Mouse (Mus musculus): Measurements from ENCODE around the gene Lpcat3.

The Lpcat3 gene

GRCm38 (mm10) chr6:124737040-124737439, 74.2 kb downstream of the Lpcat3 start:
- no peak for DNase-seq (ENCODE audit: low read depth, low spot score)

- peak; percentile 64 for DNase-seq (ENCODE audit: low read depth, low spot score)
These were observed 75.7 kb downstream of the Lpcat3 start, which contains the start of gene Ptpn6 for GRCm38 (mm10) chr6:124738511-124739023. Gene Ptpn6 (minus strand): TSS chr6:124738714.

DNA sequence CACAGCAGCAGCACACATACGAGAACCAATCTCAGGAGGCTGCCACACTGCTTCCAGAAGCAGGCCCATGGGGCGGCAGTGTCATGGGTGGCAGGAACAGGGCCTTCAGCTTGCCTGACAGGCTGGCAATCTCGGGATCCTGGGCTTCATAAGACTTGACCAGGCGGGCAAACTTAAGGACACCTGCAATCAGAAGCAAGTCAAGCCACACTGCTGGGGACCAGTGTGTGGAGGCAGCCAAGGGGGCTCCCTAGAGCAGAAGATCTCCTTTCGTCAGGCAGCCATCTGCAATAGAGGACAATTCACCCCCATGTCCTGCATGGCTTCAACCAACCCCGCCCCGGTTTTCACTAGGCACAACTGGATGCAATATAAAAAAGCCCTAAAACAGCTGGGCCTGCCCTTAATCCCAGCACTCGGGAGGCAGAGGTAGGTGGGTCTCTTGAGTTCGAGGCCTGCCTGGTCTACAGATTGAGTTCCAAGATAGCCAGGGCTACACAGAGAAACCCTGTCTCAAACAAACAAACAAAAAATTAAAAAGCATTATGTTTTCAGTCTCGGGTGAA, 76.5 kb downstream of the Lpcat3 start:
- DNase-seq (ENCODE audit: low read depth, low spot score), result no peak

GRCm38 (mm10) chr6:124740211-124740887, 77.5 kb downstream of the Lpcat3 start:
- peak; percentile 84 for DNase-seq (ENCODE audit: low read depth, low spot score)

DNA sequence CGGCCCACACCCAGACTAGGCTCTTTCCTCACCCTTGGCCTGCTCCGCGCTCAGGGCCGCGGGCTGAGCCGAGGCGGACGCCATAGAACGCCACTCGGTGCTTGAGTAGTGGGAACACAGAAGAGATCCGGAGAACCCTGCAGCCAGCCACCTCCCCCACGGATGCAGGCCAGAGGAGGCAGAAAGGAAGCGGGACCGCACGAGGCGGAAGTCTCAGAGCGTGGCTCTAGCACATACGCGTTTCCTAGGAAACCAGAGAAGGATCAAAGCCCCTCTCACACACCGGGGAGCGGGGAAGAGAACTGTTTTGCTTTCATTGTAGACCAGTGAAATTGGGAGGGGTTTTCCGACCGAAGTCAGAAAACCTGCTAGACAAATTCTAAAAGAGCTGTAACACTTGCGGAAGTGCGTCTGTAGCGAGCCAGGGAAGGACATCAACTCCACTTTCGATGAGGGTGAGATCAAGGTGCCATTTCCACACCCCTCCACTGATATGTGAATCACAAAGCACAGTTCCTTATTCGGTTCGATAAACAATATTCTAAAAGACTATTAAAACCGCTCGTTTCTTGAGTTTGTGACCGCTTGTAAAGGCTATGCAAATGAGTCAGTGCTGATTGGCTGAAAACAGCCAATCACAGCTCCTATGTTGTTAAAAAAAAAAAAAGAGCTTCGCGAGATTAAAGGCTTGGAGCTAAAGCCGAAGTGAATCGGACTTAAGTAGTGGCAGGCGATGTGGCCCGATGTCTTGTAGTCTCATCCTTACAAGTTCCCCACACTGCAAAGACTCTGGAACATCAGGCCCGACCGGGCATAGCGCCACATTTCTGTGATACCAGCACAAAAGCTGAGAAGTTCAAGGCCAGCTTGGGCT, 78.3 kb downstream of the Lpcat3 start, which contains the start of gene Grcc10:
TSS of gene Grcc10 (minus strand) at position 487 of the 874 bp plus-strand sequence.
- peak; percentile 95 for DNase-seq (ENCODE audit: low read depth, low spot score)

GRCm38 (mm10) chr6:124741842-124742241, 79.0 kb downstream of the Lpcat3 start:
- DNase-seq (ENCODE audit: low read depth, low spot score), result no peak

- DNase-seq (ENCODE audit: low read depth, low spot score), result no peak
These were observed 80.2 kb downstream of the Lpcat3 start for GRCm38 (mm10) chr6:124742839-124743514.

DNA sequence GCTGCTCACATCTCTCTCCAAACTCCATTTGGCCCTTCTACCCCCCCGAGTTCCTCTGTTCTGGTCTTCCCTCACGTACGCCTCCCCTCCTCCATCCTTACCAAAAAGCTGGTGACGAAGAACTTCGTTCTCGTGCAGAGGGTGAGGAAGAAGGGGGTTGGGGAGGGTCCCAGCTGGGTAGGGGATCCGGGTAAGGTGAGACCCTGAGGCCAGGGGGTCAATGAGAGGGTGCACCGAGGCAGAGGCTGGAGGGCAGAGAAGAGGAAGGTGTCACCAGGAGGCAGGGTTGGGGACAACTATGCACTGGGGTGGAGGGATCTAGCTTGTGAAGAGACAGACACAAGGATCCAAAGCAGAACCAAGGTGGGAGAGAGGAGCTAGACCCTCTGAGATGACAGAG, 80.8 kb downstream of the Lpcat3 start:
- no peak for DNase-seq (ENCODE audit: low read depth, low spot score)

DNA sequence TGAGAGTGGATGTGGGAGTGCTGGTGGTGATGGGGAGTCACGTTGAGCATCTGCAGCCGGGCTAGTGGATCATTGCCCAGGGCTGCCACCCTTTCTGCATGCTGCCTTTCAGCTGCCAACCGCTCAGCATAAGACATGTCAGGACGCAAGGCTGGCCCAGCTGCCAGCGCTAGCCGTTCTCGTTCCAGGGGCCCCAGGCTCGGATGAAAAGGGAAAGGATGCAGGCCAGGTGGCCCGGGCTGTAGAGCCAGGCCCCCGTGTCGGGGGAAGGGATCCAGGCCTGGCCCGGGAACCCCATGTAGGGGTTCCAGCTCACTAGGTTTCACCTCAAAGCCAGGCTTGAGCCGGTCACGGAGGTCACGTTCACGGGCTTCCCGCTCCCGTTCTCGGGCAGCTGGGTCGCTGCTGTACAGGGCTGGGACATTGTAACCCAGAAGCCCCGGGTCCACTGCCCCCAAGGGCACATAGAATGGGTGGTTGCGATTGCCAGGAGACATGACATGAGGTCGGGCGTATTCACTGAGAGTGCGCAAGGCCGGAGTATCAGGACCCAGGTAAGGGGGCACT, 82.0 kb downstream of the Lpcat3 start:
- no peak for DNase-seq (ENCODE audit: low read depth, low spot score)

DNA sequence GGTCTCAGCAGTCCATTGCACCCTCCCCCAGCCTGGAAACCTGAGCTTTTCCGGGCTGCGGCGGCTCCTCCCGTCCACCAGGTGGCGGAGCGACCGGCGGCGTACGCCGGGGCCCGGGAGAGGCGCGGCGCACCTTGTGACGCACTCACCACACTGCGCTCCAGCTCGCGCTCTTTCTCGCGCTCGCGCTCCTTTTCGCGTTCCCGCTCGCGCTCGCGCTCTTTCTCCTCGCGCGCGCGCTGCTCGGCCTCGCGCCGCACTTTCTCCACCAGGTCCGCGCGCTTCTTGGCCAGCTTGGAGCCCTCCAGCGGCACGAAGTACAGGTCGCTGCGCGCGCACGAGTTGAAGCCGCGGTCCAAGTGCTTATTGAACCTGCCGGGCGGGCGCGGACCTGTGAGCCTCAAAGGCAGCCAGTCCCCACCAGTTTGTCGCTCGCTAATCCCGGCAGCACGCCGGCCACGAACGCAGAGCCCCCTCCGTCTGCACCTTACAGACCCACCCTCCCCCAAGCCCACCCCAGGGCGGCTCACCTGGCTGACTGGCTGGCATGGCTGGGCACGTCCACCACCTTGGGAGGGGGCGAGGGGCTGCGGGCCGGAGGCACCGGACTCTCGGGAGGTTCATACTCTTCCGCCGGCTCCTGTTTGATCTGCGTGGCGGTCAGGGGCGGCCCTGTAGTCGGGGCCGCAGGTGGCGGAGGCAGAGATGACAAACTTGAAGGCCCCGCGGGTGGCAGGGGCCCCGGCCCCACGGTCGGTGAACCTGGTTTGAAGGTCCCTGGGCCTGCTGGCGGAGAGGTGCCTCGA, 82.9 kb downstream of the Lpcat3 start:
- DNase-seq (ENCODE audit: low read depth, low spot score), result peak; percentile 96

GRCm38 (mm10) chr6:124746296-124746605, 83.4 kb downstream of the Lpcat3 start:
- no peak for DNase-seq (ENCODE audit: low read depth, low spot score)

DNA sequence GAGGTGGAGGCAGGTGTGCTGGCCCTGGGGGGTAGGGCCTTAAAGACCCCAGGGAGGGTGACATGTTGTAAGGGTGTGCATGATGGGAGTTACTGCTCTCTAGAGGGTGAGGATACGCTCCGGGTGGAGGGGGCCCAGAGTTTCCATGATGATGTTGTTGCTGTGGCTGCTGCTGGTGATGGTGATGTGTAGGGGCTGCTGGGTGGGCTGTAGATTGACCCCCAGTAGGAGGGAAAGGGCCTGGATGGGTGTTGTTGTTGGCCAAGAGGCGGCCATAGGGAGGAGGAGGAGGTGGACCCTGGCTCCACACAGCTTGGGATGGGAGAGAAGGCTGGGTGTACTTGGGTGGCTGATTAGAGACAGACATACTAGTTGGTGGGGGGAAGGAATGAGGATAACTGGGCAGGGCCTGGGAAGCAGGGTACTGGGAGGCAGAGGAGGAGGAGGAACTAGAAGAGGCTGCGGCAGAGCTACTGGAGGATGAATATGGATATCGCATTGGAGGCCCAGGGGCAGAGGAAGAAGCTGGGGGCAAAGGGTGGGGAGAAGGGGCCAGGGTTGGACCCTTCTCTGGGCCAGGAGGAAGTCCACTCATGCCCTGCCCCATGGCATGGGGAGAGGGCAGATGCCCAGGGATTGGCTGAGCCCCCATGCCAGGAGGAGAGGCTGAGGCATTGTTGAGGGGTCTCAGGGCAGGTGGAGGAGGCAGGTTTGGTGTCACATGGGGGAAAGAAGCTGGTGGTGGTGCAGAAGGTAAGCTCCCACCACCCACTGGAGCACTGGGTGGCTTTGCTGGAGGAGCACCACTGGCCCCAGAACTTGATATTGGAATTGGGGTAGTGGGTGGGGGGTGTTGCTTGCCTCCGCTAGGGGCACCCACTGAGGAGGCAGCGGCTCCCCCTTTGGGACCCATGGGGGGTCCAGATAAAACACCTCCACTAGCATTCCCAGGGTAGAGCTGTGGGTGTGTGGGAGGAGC, 84.1 kb downstream of the Lpcat3 start:
- no peak for DNase-seq (ENCODE audit: low read depth, low spot score)

GRCm38 (mm10) chr6:124750405-124750804, 87.6 kb downstream of the Lpcat3 start:
- peak; percentile 80 for DNase-seq (ENCODE audit: low read depth, low spot score)

- no peak for DNase-seq (ENCODE audit: low read depth, low spot score)
These were observed 91.0 kb downstream of the Lpcat3 start for GRCm38 (mm10) chr6:124753861-124754260.
